Mouse (Mus musculus): ENCODE measurements around the gene Usp44.

- TF ChIP-seq CTCF (IDR thresholded peaks at IDR 0.05; ENCODE audit: low read depth) (no peak), EP300 (IDR thresholded peaks at IDR 0.05; ENCODE audit: low read depth) (no peak)
Observed at GRCm38 (mm10) chr10:93812098-93812497, 19.3 kb upstream of the Usp44 start.
